ENCODE assay signal across 9 mouse cellular contexts in the genomic region with DNA sequence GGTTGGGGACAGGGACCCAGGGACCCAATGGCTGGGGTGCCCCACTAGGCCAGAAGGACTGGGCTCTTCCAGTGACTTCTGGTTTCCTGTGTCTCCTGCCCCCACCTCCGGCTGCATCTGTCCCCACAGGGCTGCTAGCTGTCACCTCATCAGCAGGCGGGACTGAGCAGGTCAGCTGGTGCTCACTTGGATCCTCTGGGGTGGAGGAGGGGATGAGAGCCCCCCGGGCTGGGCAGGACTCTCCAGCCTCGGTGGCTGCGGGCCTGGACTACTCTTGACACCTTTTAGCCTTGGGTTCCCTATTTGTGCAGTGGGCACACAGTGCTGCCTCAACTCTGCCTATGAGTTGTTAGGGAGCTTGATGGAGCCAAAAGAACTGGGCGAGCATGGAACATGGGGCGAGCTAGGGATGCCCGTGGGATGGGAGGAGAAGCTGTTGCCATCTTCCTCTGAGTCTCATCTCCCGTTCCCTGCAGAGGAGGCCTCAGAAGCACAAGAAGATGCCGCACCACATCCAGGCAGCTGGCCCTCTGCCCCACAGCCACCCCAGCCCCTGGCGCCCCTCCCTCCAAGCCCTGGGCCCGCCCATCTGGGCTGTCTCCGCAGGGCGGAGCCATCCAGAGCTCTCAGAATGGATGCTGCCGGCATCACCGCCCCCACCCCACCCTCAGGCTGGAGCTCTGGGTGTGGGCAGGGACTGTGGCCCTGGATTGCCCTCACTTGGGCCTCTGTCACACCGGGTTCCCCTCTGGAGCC.
DNase-seq lines count a peak whose midpoint lies in the region; ATAC-seq and TF ChIP-seq lines count a peak whose summit lies in the region.
"Had no signal": no experiment of that assay in that cellular context is flagged by ENCODE, and none has a peak within 500 bp of the region (broad histone marks: within the 10 kb centered on the region; RNA-seq: fewer than 3 reads in every experiment).

No protein-coding gene starts in this region.

- no peak for DNase-seq in heart, postnatal 25 days (ENCODE audit: low spot score)
- no peak for DNase-seq in ES-E14 (ENCODE audit: low read depth, low spot score)
- DNase-seq in forebrain, embryonic 11.5 days (ENCODE audit: low spot score) = peak; percentile 85
- DNase-seq in left cerebral cortex, postnatal 36 days (ENCODE audit: low spot score in 2 of 2) = peak; percentile 52 to 74
- DNase-seq in retina, embryonic 14.5 days (ENCODE audit: low spot score) = peak; percentile 68
- no peak for DNase-seq in adrenal gland, adult 2 months
- DNase-seq in ovary, postnatal 14 days (ENCODE audit: low spot score) = no peak

- in situ Hi-C loops in ES-E14 (cut with MboI; ENCODE audit: low sequenced_read_pairs in 2 of 2, unreplicated experiment in 2 of 2) = no loop called here

- H3K27me3 ChIP-seq in heart, embryonic 13.5 days (replicated peaks) = peaks cover 92% of the 10 kb centered on the region
- H3K27me3 ChIP-seq in forebrain, embryonic 11.5 days (ENCODE audit: control insufficient read depth, insufficient read depth, low read length) = peaks cover 9% of the 10 kb centered on the region
- H3K27me3 ChIP-seq: Patski had no signal

- peak overlapping the region; percentile 36 for H3K4me2 ChIP-seq in heart, embryonic 13.5 days
- H3K4me2 ChIP-seq in forebrain, embryonic 11.5 days (ENCODE audit: low read depth, low read length, severe bottlenecking) = peak overlapping the region; percentile 90

- intact Hi-C loops in heart, postnatal 25 days (cut with DNase I) = loop anchor here (10.0 kb wide), 1 partner anchor 386 kb away; no protein-coding TSS in a partner anchor
- intact Hi-C loops in left cerebral cortex, postnatal 36 days (cut with DNase I) = no loop called here

- 7% methylated on average over 17 of the region's 17 CpGs for WGBS in heart, embryonic 13.5 days
- whole genome bisulfite sequencing in forebrain, embryonic 11.5 days = 5% methylated on average over 17 of the region's 17 CpGs

- no peak overlapping the region for H3K27ac ChIP-seq in heart, embryonic 13.5 days (replicated peaks)
- H3K27ac ChIP-seq in ES-E14 (ENCODE audit: insufficient read depth, low read depth, low read length, poor library complexity, severe bottlenecking) = no peak overlapping the region
- H3K27ac ChIP-seq in forebrain, embryonic 11.5 days (ENCODE audit: low read depth, low read length) = no peak overlapping the region

- H3K9me3 ChIP-seq in heart, embryonic 13.5 days = no peaks in the 10 kb centered on the region
- H3K9me3 ChIP-seq in ES-E14 (ENCODE audit: control insufficient read depth, insufficient read depth, low read depth, low read length) = no peaks in the 10 kb centered on the region
- H3K9me3 ChIP-seq in forebrain, embryonic 11.5 days (ENCODE audit: control insufficient read depth, low read length) = no peaks in the 10 kb centered on the region

- no peaks in the 10 kb centered on the region for H3K36me3 ChIP-seq in heart, embryonic 13.5 days
- peaks cover 10% of the 10 kb centered on the region; the same call in 1 of the 2 replicates for H3K36me3 ChIP-seq in ES-E14 (ENCODE audit: control insufficient read depth, insufficient read depth, low read length, poor library complexity, severe bottlenecking)
- no peaks in the 10 kb centered on the region for H3K36me3 ChIP-seq in forebrain, embryonic 11.5 days (ENCODE audit: control insufficient read depth, insufficient read depth, low read length)

- peak overlapping the region; percentile 2 for H3K4me3 ChIP-seq in heart, embryonic 13.5 days
- peak overlapping the region; percentile 48 to 62 for H3K4me3 ChIP-seq in ES-E14 (ENCODE audit: insufficient read depth in 1 of 2, low read depth in 1 of 2, low read length in 2 of 2, poor library complexity in 1 of 2, severe bottlenecking in 1 of 2)
- peak overlapping the region; percentile 43 for H3K4me3 ChIP-seq in forebrain, embryonic 11.5 days (ENCODE audit: low read depth, low read length)

- peaks cover 25% of the 10 kb centered on the region for H3K4me1 ChIP-seq in heart, embryonic 13.5 days
- H3K4me1 ChIP-seq in ES-E14 (ENCODE audit: control insufficient read depth in 2 of 2, insufficient read depth in 2 of 2, low read length in 2 of 2, poor library complexity in 1 of 2) = peaks cover 0 to 45% of the 10 kb centered on the region in 2 experiments; a peak in 2 of 4 replicates
- peaks cover 16% of the 10 kb centered on the region for H3K4me1 ChIP-seq in forebrain, embryonic 11.5 days (replicated peaks; ENCODE audit: control insufficient read depth, insufficient read depth, low read length)

- no peak overlapping the region for H3K9ac ChIP-seq in heart, embryonic 13.5 days
- peak overlapping the region; percentile 8 for H3K9ac ChIP-seq in ES-E14 (ENCODE audit: insufficient read depth, low read depth, low read length, poor library complexity, severe bottlenecking)
- peak overlapping the region; percentile 55 for H3K9ac ChIP-seq in forebrain, embryonic 11.5 days (ENCODE audit: low read length)

- ATAC-seq in heart, embryonic 13.5 days (ENCODE audit: extremely low read depth, insufficient number of reproducible peaks, low FRiP score, low TSS enrichment) = no peak
- peak; percentile 80 for ATAC-seq in forebrain, embryonic 11.5 days (replicated peaks; ENCODE audit: low FRiP score)
- ATAC-seq: Patski had no signal

TF ChIP-seq in ES-E14, 5 proteins besides CTCF, POLR2A, EP300 and RAD21:
- no peak for TF ChIP-seq MAFK (IDR thresholded peaks at IDR 0.05; ENCODE audit: insufficient read depth, low read depth, low read length)
- TF ChIP-seq ZNF384 (IDR thresholded peaks at IDR 0.05; ENCODE audit: low read depth, low read length) = no peak
- TF ChIP-seq CHD2 (IDR thresholded peaks at IDR 0.05; ENCODE audit: low read depth, low read length) = no peak
- no peak for TF ChIP-seq HCFC1 (IDR thresholded peaks at IDR 0.05; ENCODE audit: borderline replicate concordance, insufficient read depth, low read length)
- no peak for TF ChIP-seq ZC3H11A (IDR thresholded peaks at IDR 0.05; ENCODE audit: borderline replicate concordance, low read depth, low read length)

Comparison
In these comparisons a context has a peak if more than half of its experiments do, and no peak if none do; other contexts are left out.
1. H3K4me3 ChIP-seq: peak in every context shown above with its lines; median percentile 55 in ES-E14; 43 in forebrain, embryonic 11.5 days; 2 in heart, embryonic 13.5 days.
2. DNase-seq: peak in forebrain, embryonic 11.5 days (single experiment), left cerebral cortex, postnatal 36 days (2 of 2) and retina, embryonic 14.5 days (single experiment); none in heart, postnatal 25 days (single experiment), ES-E14 (single experiment), adrenal gland, adult 2 months (single experiment) and ovary, postnatal 14 days (single experiment).